Mouse (Mus musculus): Measurements from ENCODE around the gene Klhdc1. TPM values are rescaled to one million over a fixed set of nuclear protein-coding genes. Genes with fewer than 3 reads are reported as not detected.

Gene Klhdc1
- polyA plus RNA-seq, 1 experiment from 2014 or later = 3.2 TPM

GRCm38 (mm10) chr12:69213186-69213777, 27.7 kb upstream of the Klhdc1 start:
- H3K36me3 ChIP-seq (ENCODE audit: insufficient read depth) = peaks cover 77% of the 10 kb centered on the region
- no peak for ATAC-seq (ENCODE audit: insufficient read depth)
- 92% methylated on average over 13 of the region's 13 CpGs for WGBS

GRCm38 (mm10) chr12:69214393-69214792, 26.6 kb upstream of the Klhdc1 start:
- Histone ChIP-seq H3K9ac (no peak overlapping the region), H3K27ac (ENCODE audit: low read depth) (no peak overlapping the region), H3K9me3 (ENCODE audit: low read depth, low read length) (no peaks in the 10 kb centered on the region), H3K4me2 (no peak overlapping the region), H3K4me3 (ENCODE audit: low read depth, low read length) (no peak overlapping the region), H3K27me3 (ENCODE audit: insufficient read depth, low read length) (no peaks in the 10 kb centered on the region), H3K36me3 (ENCODE audit: insufficient read depth) (peaks cover 75% of the 10 kb centered on the region), H3K4me1 (ENCODE audit: insufficient read depth) (no peaks in the 10 kb centered on the region)
- no peak for DNase-seq
- no peak for ATAC-seq (ENCODE audit: insufficient read depth)
- 93% methylated on average over 7 of the region's 7 CpGs for WGBS
- no peak for TF ChIP-seq CTCF (IDR thresholded peaks at IDR 0.05; ENCODE audit: low read depth)

More at GRCm38 (mm10) chr12:69213186-69213777, 27.7 kb upstream of the Klhdc1 start:
- Histone ChIP-seq H3K4me2 (no peak overlapping the region), H3K27me3 (ENCODE audit: insufficient read depth, low read length) (no peaks in the 10 kb centered on the region), H3K9ac (no peak overlapping the region), H3K4me3 (ENCODE audit: low read depth, low read length) (no peak overlapping the region), H3K27ac (ENCODE audit: low read depth) (no peak overlapping the region), H3K9me3 (ENCODE audit: low read depth, low read length) (no peaks in the 10 kb centered on the region), H3K4me1 (ENCODE audit: insufficient read depth) (no peaks in the 10 kb centered on the region)
- no peak for TF ChIP-seq CTCF (IDR thresholded peaks at IDR 0.05; ENCODE audit: low read depth)
- DNase-seq = no peak

DNA sequence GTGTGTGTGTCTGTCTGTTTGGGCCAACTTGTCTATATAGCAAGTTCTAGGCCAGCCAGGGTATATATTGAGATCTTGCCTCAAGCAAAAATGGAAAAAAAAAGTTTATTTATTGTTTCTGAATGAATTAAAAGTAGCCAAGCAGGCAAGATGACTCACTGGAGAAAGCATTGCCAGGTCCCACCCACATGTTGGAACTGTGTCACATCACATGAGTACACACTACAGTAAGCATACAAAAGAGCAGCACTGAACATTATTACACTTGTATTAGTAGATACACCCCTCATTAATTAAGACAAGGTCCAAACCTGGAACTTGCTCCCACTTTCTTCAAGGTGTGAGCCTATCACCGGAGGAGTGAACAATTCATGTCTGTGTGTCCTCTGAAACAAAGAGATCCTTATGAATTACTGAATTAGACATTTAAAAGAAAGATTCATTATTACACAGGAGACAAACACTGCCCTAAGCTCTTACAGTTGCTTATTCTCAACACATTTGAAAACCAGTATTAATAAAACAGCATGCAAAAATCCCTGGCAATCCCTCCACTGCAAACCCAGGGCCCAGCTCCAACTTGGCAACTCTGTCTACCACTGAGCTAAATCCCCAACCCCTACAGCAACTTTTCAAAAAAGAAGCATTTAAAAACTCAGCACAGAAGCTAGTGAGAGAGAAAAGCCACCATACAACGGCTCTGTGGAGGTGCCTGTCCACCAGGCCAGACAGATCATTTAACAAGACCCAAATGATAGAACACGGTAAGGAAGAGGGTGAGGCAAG, 25.8 kb upstream of the Klhdc1 start:
- ATAC-seq (ENCODE audit: insufficient read depth) (no peak), DNase-seq (no peak)
- Histone ChIP-seq H3K9me3 (ENCODE audit: low read depth, low read length) (no peaks in the 10 kb centered on the region), H3K36me3 (ENCODE audit: insufficient read depth) (peaks cover 71% of the 10 kb centered on the region), H3K9ac (no peak overlapping the region), H3K4me2 (no peak overlapping the region), H3K4me3 (ENCODE audit: low read depth, low read length) (no peak overlapping the region), H3K27me3 (ENCODE audit: insufficient read depth, low read length) (no peaks in the 10 kb centered on the region), H3K4me1 (ENCODE audit: insufficient read depth) (no peaks in the 10 kb centered on the region), H3K27ac (ENCODE audit: low read depth) (no peak overlapping the region)
- 87% methylated on average over 3 of the region's 3 CpGs for WGBS
- no peak for TF ChIP-seq CTCF (IDR thresholded peaks at IDR 0.05; ENCODE audit: low read depth)

- peaks cover 74% of the 10 kb centered on the region for H3K36me3 ChIP-seq (ENCODE audit: insufficient read depth)
- no peak for DNase-seq
Observed at GRCm38 (mm10) chr12:69216587-69216986, 24.4 kb upstream of the Klhdc1 start.

DNA sequence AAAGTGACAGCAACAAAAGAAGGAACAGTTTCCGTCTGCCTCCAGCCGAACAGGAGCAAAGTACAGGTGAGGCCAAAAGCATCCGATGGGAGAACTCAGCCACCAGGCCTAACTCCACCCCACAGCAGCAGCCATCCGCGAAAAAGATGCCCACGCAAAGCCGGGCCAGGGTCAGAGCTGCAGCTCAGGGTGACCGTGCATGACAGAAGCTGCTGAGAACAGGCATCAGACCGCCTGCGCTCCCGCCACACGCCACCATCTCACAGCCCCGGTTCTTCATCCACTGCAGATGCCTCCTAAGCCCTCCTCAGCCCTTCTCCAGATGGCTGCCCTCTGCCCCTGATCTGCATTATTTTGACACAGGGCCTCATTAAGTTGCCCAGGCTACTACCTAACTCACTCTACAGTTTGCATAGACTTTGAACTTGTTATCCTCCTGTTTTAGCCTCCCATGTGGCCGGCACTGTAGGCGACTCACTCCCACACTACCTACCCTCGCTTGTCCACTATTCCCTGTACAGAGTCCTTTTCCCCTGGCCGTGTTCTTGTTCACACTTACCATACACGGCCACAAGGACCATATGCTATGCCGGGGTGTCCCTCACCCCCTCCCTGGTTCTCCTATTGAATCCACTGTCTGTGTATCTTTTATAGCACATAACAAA, 20.2 kb upstream of the Klhdc1 start:
- peaks cover 56% of the 10 kb centered on the region for H3K36me3 ChIP-seq (ENCODE audit: insufficient read depth)
- ATAC-seq (ENCODE audit: insufficient read depth) = no peak

More at GRCm38 (mm10) chr12:69216587-69216986, 24.4 kb upstream of the Klhdc1 start:
- 96% methylated on average over 7 of the region's 7 CpGs for WGBS
- no peak overlapping the region for H3K27ac ChIP-seq (ENCODE audit: low read depth)
- no peak for ATAC-seq (ENCODE audit: insufficient read depth)
- H3K4me2 ChIP-seq = no peak overlapping the region
- H3K9me3 ChIP-seq (ENCODE audit: low read depth, low read length) = no peaks in the 10 kb centered on the region
- TF ChIP-seq CTCF (IDR thresholded peaks at IDR 0.05; ENCODE audit: low read depth) = no peak
- no peaks in the 10 kb centered on the region for H3K27me3 ChIP-seq (ENCODE audit: insufficient read depth, low read length)
- H3K4me1 ChIP-seq (ENCODE audit: insufficient read depth) = no peaks in the 10 kb centered on the region
- no peak overlapping the region for H3K4me3 ChIP-seq (ENCODE audit: low read depth, low read length)
- H3K9ac ChIP-seq = no peak overlapping the region

DNA sequence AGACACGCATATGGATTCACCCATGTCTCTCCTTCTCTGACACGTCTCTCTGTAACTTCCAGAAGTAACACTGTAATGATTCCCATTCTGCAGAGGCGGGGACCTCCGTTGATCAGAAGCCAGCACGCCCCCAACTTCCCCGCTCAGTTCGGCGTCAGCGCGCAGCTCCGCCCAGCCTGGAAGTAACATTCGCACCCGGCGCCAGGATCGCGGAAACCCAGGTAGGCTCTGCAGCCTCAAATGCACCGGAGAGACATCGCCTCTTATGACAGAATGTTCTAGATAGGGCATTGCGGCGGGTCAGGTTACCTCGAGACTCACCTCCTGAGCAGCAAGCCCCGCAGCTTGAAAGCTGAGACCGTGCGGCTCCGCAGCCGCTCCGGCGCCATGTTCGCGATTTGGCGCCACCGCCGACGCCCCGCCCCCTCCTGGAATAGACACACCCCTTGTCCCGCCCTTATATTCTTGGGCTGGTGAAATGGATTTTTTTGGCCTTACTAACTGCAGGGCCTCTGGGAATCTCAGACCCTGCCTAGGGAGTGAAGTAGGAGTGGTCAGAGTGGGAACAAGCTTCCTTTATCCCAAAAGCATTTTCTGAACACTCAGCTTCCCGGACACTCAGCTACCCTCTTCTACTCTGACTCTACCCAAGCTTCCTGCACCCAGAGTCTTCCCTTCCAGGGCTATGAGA, 13.1 kb upstream of the Klhdc1 start, which contains the start of gene Pole2:
Pole2 (minus strand) TSS at position 420 of the 691 bp plus-strand sequence.
- H3K36me3 ChIP-seq (ENCODE audit: insufficient read depth) = peaks cover 14% of the 10 kb centered on the region; the same call in 1 of the 2 replicates
- DNase-seq (peak; percentile 94), ATAC-seq (ENCODE audit: insufficient read depth) (peak; percentile 99)
- peak within 1 kb of the TSS; percentile 72 for H3K4me3 ChIP-seq (ENCODE audit: low read depth, low read length)
- H3K9me3 ChIP-seq (ENCODE audit: low read depth, low read length) = no peaks in the 10 kb centered on the region
- TF ChIP-seq CTCF (IDR thresholded peaks at IDR 0.05; ENCODE audit: low read depth) = no peak; the same call in 1 of the 2 replicates
- H3K4me2 ChIP-seq = peak within 1 kb of the TSS; percentile 67
- peak within 1 kb of the TSS; percentile 55 for H3K9ac ChIP-seq
- no peaks in the 10 kb centered on the region for H3K27me3 ChIP-seq (ENCODE audit: insufficient read depth, low read length)
- peak within 1 kb of the TSS; percentile 92 for H3K27ac ChIP-seq (ENCODE audit: low read depth)
- peaks cover 3% of the 10 kb centered on the region; the same call in 1 of the 2 replicates for H3K4me1 ChIP-seq (ENCODE audit: insufficient read depth)
- WGBS = under 1% methylated on average over 37 of the region's 37 CpGs

More for the DNA sequence above, 20.2 kb upstream of the Klhdc1 start:
- WGBS = 86% methylated on average over 19 of the region's 19 CpGs
- Histone ChIP-seq H3K9me3 (ENCODE audit: low read depth, low read length) (no peaks in the 10 kb centered on the region), H3K4me3 (ENCODE audit: low read depth, low read length) (no peak overlapping the region), H3K4me2 (no peak overlapping the region), H3K4me1 (ENCODE audit: insufficient read depth) (no peaks in the 10 kb centered on the region), H3K27me3 (ENCODE audit: insufficient read depth, low read length) (no peaks in the 10 kb centered on the region), H3K9ac (no peak overlapping the region), H3K27ac (ENCODE audit: low read depth) (no peak overlapping the region)
- no peak for TF ChIP-seq CTCF (IDR thresholded peaks at IDR 0.05; ENCODE audit: low read depth)
- DNase-seq = no peak
